Mouse (Mus musculus): ENCODE measurements around the gene Vmn1r224. TPM values are rescaled to one million over a fixed set of nuclear protein-coding genes. Genes with fewer than 3 reads are reported as not detected.

Vmn1r224 gene
- not detected for total RNA-seq (2021)
- long read RNA-seq: 0 reads

GRCm38 (mm10) chr17:20413846-20414245, at the start of gene Vmn1r224:
Gene Vmn1r224 (plus strand): TSS chr17:20414146.
- DNase-seq (ENCODE audit: low spot score in 2 of 2): no peak

GRCm38 (mm10) chr17:20399105-20399504, 14.8 kb upstream of the Vmn1r224 start:
- DNase-seq (ENCODE audit: low spot score in 2 of 2): no peak

- peak in 1 of 2 experiments; percentile 1 for DNase-seq (ENCODE audit: low spot score in 2 of 2)
These were observed 25.3 kb downstream of the Vmn1r224 start for GRCm38 (mm10) chr17:20439263-20439662.

- no peak for DNase-seq (ENCODE audit: low spot score in 2 of 2)
These were observed 59.4 kb downstream of the Vmn1r224 start for GRCm38 (mm10) chr17:20473311-20473710.

Other genes starting within 250 kb of the Vmn1r224 start
- not detected for gene Fpr-rs6, start 231.0 kb upstream of the Vmn1r224 start, total RNA-seq (2021)
- not detected for gene Vmn2r105, start 179.1 kb upstream of the Vmn1r224 start, total RNA-seq (2021)
- gene Vmn2r106, start 128.6 kb upstream of the Vmn1r224 start, total RNA-seq (2021): not detected
- gene Vmn2r107, start 68.9 kb upstream of the Vmn1r224 start, total RNA-seq (2021): not detected
- not detected for gene Vmn2r108, start 67.2 kb downstream of the Vmn1r224 start, total RNA-seq (2021)
- not detected for gene Vmn1r225, start 84.0 kb downstream of the Vmn1r224 start, total RNA-seq (2021)
- not detected for gene Vmn2r109, start 150.6 kb downstream of the Vmn1r224 start, total RNA-seq (2021)
- not detected for gene Vmn2r110, start 182.3 kb downstream of the Vmn1r224 start, total RNA-seq (2021)
- gene Fpr-rs3, start 210.7 kb downstream of the Vmn1r224 start, total RNA-seq (2021): not detected